Mouse (Mus musculus): ENCODE results near the gene Piwil4.

DNA sequence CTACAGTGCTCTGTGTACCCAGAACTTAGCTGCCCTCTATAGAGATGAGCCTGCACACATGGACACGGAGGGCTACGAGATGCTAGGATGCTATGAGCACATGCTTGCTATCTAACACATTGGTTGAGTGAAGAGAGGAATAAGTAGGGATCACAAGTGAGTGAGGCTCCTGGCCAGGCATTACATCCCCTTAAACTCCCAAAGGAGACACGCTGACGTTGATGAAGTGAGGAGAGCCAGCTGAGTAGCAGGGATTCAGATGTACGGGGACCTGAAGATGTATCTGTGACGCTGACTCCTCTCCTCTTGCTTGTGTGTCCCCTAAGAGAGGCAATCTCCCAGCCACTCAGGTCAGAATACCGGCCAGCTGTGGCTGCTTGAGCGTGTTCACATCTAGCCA, 92.7 kb downstream of the Piwil4 start:
- TF ChIP-seq TAL1 (IDR thresholded peaks at IDR 0.05; ENCODE audit: low read length) (no peak), GATA1 (IDR thresholded peaks at IDR 0.05; ENCODE audit: low read length) (no peak)

Measured in erythroblast, embryonic 14.5 days (primary cell).